Mouse (Mus musculus): ENCODE results near the gene Med25.

- TF ChIP-seq CTCF (IDR thresholded peaks at IDR 0.05; ENCODE audit: borderline replicate concordance, insufficient read depth, low read depth, low read length) (no peak), POLR2A (IDR thresholded peaks at IDR 0.05; ENCODE audit: borderline replicate concordance, insufficient read depth, low read length) (no peak)
Observed at GRCm38 (mm10) chr7:44836016-44836404, 56.5 kb downstream of the Med25 start.

All from cerebellum, adult 2 months (tissue).